25 mouse cellular contexts compared by ENCODE assay signal in the genomic region with DNA sequence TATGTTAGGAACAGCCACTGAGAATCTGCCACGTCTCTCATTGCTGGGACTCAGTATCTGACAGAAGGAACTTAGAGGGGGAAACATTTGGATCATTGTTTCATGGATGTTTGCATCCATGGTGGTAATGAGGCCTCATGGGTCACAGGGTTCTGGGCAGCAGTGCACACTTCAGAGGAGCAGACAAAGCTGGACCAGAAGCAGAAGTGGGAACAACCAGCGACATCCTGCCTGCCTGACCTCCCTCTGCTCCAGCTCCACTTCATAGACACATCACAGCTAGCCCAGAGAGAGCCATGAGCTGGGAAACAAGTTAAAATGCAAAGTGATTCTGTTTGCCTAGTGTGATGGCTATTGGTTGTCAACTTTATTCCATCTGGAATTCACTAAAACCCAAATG.
"Had no signal": no experiment of that assay in that cellular context is flagged by ENCODE, and none has a peak within 500 bp of the region (broad histone marks: within the 10 kb centered on the region; RNA-seq: fewer than 3 reads in every experiment).

No protein-coding gene starts in this region.

- H3K4me3 ChIP-seq: gastrocnemius, adult 2 months; heart, adult 2 months; heart, embryonic 13.5 days; heart, embryonic 15.5 days; hindbrain, embryonic 13.5 days; hindbrain, embryonic 15.5 days; layer of hippocampus, adult 2 months; left cerebral cortex, adult 2 months; limb, embryonic 13.5 days; limb, embryonic 15.5 days; liver, embryonic 13.5 days had no signal

- H3K27me3 ChIP-seq: heart, embryonic 13.5 days; heart, embryonic 15.5 days; hindbrain, embryonic 13.5 days; hindbrain, embryonic 15.5 days; limb, embryonic 13.5 days; limb, embryonic 15.5 days; liver, embryonic 13.5 days had no signal

- H3K4me2 ChIP-seq: heart, embryonic 11.5 days; heart, embryonic 13.5 days; heart, embryonic 15.5 days; hindbrain, embryonic 13.5 days; hindbrain, embryonic 15.5 days; limb, embryonic 13.5 days; limb, embryonic 15.5 days; liver, embryonic 13.5 days had no signal

- H3K27ac ChIP-seq: gastrocnemius, adult 2 months; heart, adult 2 months; heart, embryonic 13.5 days; heart, embryonic 15.5 days; hindbrain, embryonic 13.5 days; hindbrain, embryonic 15.5 days; hindbrain, postnatal 0 days; layer of hippocampus, adult 2 months; left cerebral cortex, adult 2 months; limb, embryonic 13.5 days; limb, embryonic 15.5 days; liver, embryonic 13.5 days had no signal

- H3K9me3 ChIP-seq: heart, embryonic 13.5 days; heart, embryonic 15.5 days; hindbrain, embryonic 13.5 days; hindbrain, embryonic 15.5 days; limb, embryonic 13.5 days; limb, embryonic 15.5 days; liver, embryonic 13.5 days had no signal

- H3K36me3 ChIP-seq: heart, embryonic 13.5 days; heart, embryonic 15.5 days; hindbrain, embryonic 13.5 days; hindbrain, embryonic 15.5 days; limb, embryonic 13.5 days; limb, embryonic 15.5 days; liver, embryonic 13.5 days had no signal

- H3K9ac ChIP-seq: heart, embryonic 13.5 days; heart, embryonic 15.5 days; hindbrain, embryonic 13.5 days; hindbrain, embryonic 15.5 days; limb, embryonic 13.5 days; limb, embryonic 15.5 days; liver, embryonic 13.5 days had no signal

- DNase-seq: gastrocnemius, adult 2 months; gastrocnemius, postnatal 10 days; gastrocnemius, postnatal 25 days; heart, adult 11 months; heart, adult 2 months; heart, postnatal 14 days; heart, postnatal 36 days; kidney, adult 18-20 months; kidney, adult 8-10 months; kidney, postnatal 10 days; kidney, postnatal 25 days; kidney, postnatal 4 days; left cerebral cortex, postnatal 4 days; liver, embryonic 13.5 days had no signal

- ATAC-seq: hindbrain, postnatal 0 days; intestine, postnatal 0 days had no signal

- H3K4me1 ChIP-seq: heart, embryonic 15.5 days; hindbrain, embryonic 13.5 days; hindbrain, embryonic 15.5 days; limb, embryonic 13.5 days; limb, embryonic 15.5 days; liver, embryonic 13.5 days had no signal
